In genomic region chr5:143000091-143000490, GRCm38 (mm10) we compare ENCODE assay signal across 10 mouse cellular contexts. TPM values are rescaled to one million over a fixed set of nuclear protein-coding genes. Genes with fewer than 3 reads are reported as not detected.
A peak's percentile ranks its signal among the peaks of the same experiment; 100 is the strongest.
DNase-seq lines count a peak whose midpoint lies in the region; ATAC-seq and TF ChIP-seq lines count a peak whose summit lies in the region.
"Had no signal": no experiment of that assay in that cellular context is flagged by ENCODE, and none has a peak within 500 bp of the region (broad histone marks: within the 10 kb centered on the region; RNA-seq: fewer than 3 reads in every experiment).

No protein-coding gene starts in this region.

- peak overlapping the region; percentile 22; the same call in 1 of the 2 replicates for H3K4me2 ChIP-seq in heart, embryonic 16.5 days (ENCODE audit: low read depth, low read length)
- H3K4me2 ChIP-seq in embryonic facial prominence, embryonic 11.5 days (ENCODE audit: low read depth, low read length), result peak overlapping the region; percentile 30
- peak overlapping the region; percentile 60 for H3K4me2 ChIP-seq in limb, embryonic 13.5 days (replicated peaks)

- no peaks in the 10 kb centered on the region for H3K9me3 ChIP-seq in heart, embryonic 16.5 days (replicated peaks; ENCODE audit: control insufficient read depth, low read length)
- no peaks in the 10 kb centered on the region for H3K9me3 ChIP-seq in embryonic facial prominence, embryonic 11.5 days (replicated peaks; ENCODE audit: control insufficient read depth, low read length)
- H3K9me3 ChIP-seq in limb, embryonic 13.5 days, result no peaks in the 10 kb centered on the region
- H3K9me3 ChIP-seq: megakaryocyte, embryonic 14.5 days had no signal

- H3K79me2 ChIP-seq in C2C12 (ENCODE audit: control insufficient read depth, insufficient read depth), result no peaks in the 10 kb centered on the region

- no peaks in the 10 kb centered on the region for H3K36me3 ChIP-seq in heart, embryonic 16.5 days (ENCODE audit: control insufficient read depth, insufficient read depth)
- H3K36me3 ChIP-seq in C2C12 (ENCODE audit: control insufficient read depth, insufficient read depth), result peaks cover 3% of the 10 kb centered on the region
- no peaks in the 10 kb centered on the region for H3K36me3 ChIP-seq in embryonic facial prominence, embryonic 11.5 days (replicated peaks; ENCODE audit: control insufficient read depth, insufficient read depth, low read depth, low read length)
- H3K36me3 ChIP-seq in limb, embryonic 13.5 days, result peaks cover 18% of the 10 kb centered on the region

- H3K27ac ChIP-seq in heart, embryonic 16.5 days (ENCODE audit: low read length), result peak overlapping the region; percentile 92
- peak overlapping the region; percentile 95 for H3K27ac ChIP-seq in embryonic facial prominence, embryonic 11.5 days (replicated peaks; ENCODE audit: low read depth, low read length)
- H3K27ac ChIP-seq in limb, embryonic 13.5 days, result peak overlapping the region; percentile 98

- no peak for TF ChIP-seq CTCF in C2C12 (IDR thresholded peaks at IDR 0.05; ENCODE audit: control insufficient read depth, insufficient read depth, insufficient read length)

- no peak for DNase-seq in heart, adult 8-10 months (ENCODE audit: low spot score)
- peak; percentile 40 for DNase-seq in embryonic facial prominence, embryonic 11.5 days (ENCODE audit: low spot score)
- DNase-seq in thymus, postnatal 0 days (ENCODE audit: low spot score), result no peak
- no peak for DNase-seq in left cerebral cortex, adult 9 months (ENCODE audit: low spot score in 2 of 2)
- no peak for DNase-seq in thymus, postnatal 4 days

- ATAC-seq in heart, embryonic 16.5 days (replicated peaks; ENCODE audit: extremely low read depth, insufficient read depth, low FRiP score), result no peak
- no peak for ATAC-seq in embryonic facial prominence, embryonic 11.5 days (replicated peaks; ENCODE audit: insufficient number of reproducible peaks, low FRiP score, low TSS enrichment, low read depth)
- ATAC-seq in limb, embryonic 13.5 days (ENCODE audit: low FRiP score, low read depth), result no peak

- H3K27me3 ChIP-seq in heart, embryonic 16.5 days (ENCODE audit: control insufficient read depth, insufficient read depth, low read length), result no peaks in the 10 kb centered on the region
- H3K27me3 ChIP-seq in C2C12 (ENCODE audit: control insufficient read depth, insufficient read depth, insufficient read length), result no peaks in the 10 kb centered on the region
- no peaks in the 10 kb centered on the region for H3K27me3 ChIP-seq in embryonic facial prominence, embryonic 11.5 days (ENCODE audit: control insufficient read depth, insufficient read depth, low read length)
- no peaks in the 10 kb centered on the region for H3K27me3 ChIP-seq in limb, embryonic 13.5 days
- H3K27me3 ChIP-seq: megakaryocyte, embryonic 14.5 days had no signal

- WGBS in heart, embryonic 16.5 days, result 29% methylated on average over 4 of the region's 4 CpGs
- WGBS in embryonic facial prominence, embryonic 11.5 days, result 23% methylated on average over 4 of the region's 4 CpGs
- WGBS in limb, embryonic 13.5 days, result 25% methylated on average over 4 of the region's 4 CpGs

- no peak overlapping the region for H3K9ac ChIP-seq in heart, embryonic 16.5 days (ENCODE audit: low read length)
- peak overlapping the region; percentile 43 for H3K9ac ChIP-seq in embryonic facial prominence, embryonic 11.5 days (replicated peaks; ENCODE audit: low read length)
- no peak overlapping the region for H3K9ac ChIP-seq in limb, embryonic 13.5 days

- H3K4me1 ChIP-seq in heart, embryonic 16.5 days (ENCODE audit: control insufficient read depth, insufficient read depth, low read length), result peaks cover 11% of the 10 kb centered on the region
- H3K4me1 ChIP-seq in embryonic facial prominence, embryonic 11.5 days (ENCODE audit: control insufficient read depth, insufficient read depth, low read length), result peaks cover 7% of the 10 kb centered on the region
- H3K4me1 ChIP-seq in limb, embryonic 13.5 days, result peaks cover 54% of the 10 kb centered on the region

- peak overlapping the region; percentile 5 for H3ac ChIP-seq in C2C12 (ENCODE audit: control insufficient read depth, insufficient read length, low read depth)

- H3K79me3 ChIP-seq in C2C12 (ENCODE audit: low read depth), result peaks cover 2% of the 10 kb centered on the region

- H3K4me3 ChIP-seq in heart, embryonic 16.5 days (ENCODE audit: low read length), result no peak overlapping the region
- no peak overlapping the region for H3K4me3 ChIP-seq in C2C12 (ENCODE audit: insufficient read depth, poor library complexity, severe bottlenecking)
- H3K4me3 ChIP-seq in embryonic facial prominence, embryonic 11.5 days (ENCODE audit: low read depth, low read length), result no peak overlapping the region
- H3K4me3 ChIP-seq in limb, embryonic 13.5 days, result peak overlapping the region; percentile 25
- H3K4me3 ChIP-seq: erythroblast, embryonic 14.5 days; megakaryocyte, embryonic 14.5 days had no signal

TF ChIP-seq in C2C12, 6 proteins besides CTCF, POLR2A, EP300 and RAD21:
- no peak for TF ChIP-seq USF1 (IDR thresholded peaks at IDR 0.05; ENCODE audit: low read depth)
- TF ChIP-seq MAX (IDR thresholded peaks at IDR 0.05), result no peak
- TF ChIP-seq CEBPB (IDR thresholded peaks at IDR 0.05; ENCODE audit: low read depth), result no peak
- TF ChIP-seq MYOD1 (IDR thresholded peaks at IDR 0.05; ENCODE audit: control insufficient read depth, insufficient read length, low read depth), result no peak
- no peak for TF ChIP-seq MYOG (IDR thresholded peaks at IDR 0.05; ENCODE audit: control insufficient read depth, extremely low read depth, insufficient read length)
- no peak for TF ChIP-seq FOSL1 (IDR thresholded peaks at IDR 0.05; ENCODE audit: insufficient read depth, low read length, poor library complexity, severe bottlenecking)

RNA-seq across cellular contexts. Expression of gene Fscn1, which starts 39.9 kb away (rescaled TPM):
- polyA plus RNA-seq in heart, embryonic 16.5 days (2015; fragmentation: Nextera tagmentation; extraction: Ambion mirVana), result 115 and 129 TPM in 2 replicates
- total RNA-seq in heart, adult 8-10 months (2022), result 10 to 100 TPM in 3 of 4 experiments, 1 to 10 TPM in 1; 9.9 to 28.6 (median 23.6) TPM
- 583 TPM for polyA plus RNA-seq in C2C12 (2012; fragmentation: generic; extraction: Trizol)
- 520 and 537 TPM in 2 replicates for polyA plus RNA-seq in embryonic facial prominence, embryonic 11.5 days (2014; fragmentation: Nextera tagmentation; extraction: Ambion mirVana)
- 421 and 428 TPM in 2 replicates for polyA plus RNA-seq in limb, embryonic 13.5 days (2015; fragmentation: Nextera tagmentation; extraction: Ambion mirVana)
- polyA plus RNA-seq in thymus, postnatal 0 days (2015; fragmentation: Nextera tagmentation; extraction: Ambion mirVana), result 33.5 and 37.0 TPM in 2 replicates
